ENCODE assay signal across 7 mouse cellular contexts in genomic region chr12:55229626-55230519, GRCm38 (mm10). TPM values are rescaled to one million over a fixed set of nuclear protein-coding genes. Genes with fewer than 3 reads are reported as not detected.
A peak's percentile ranks its signal among the peaks of the same experiment; 100 is the strongest.
DNase-seq lines count a peak whose midpoint lies in the region; ATAC-seq and TF ChIP-seq lines count a peak whose summit lies in the region.
"Not testable (repeated sequence)": the region's sequence is repeated elsewhere in the genome, so short reads cannot be mapped to it uniquely, and the experiment has no call there.

Gene Srp54c (plus strand): TSS chr12:55230168.

- TF ChIP-seq CTCF in bone marrow macrophage, adult 2 months (IDR thresholded peaks at IDR 0.05; ENCODE audit: low read depth, low read length); left cerebral cortex, adult 2 months (IDR thresholded peaks at IDR 0.05); liver, postnatal 0 days (IDR thresholded peaks at IDR 0.05; ENCODE audit: low read depth): not testable (repeated sequence)

- H3K4me2 ChIP-seq in forebrain, embryonic 13.5 days: peak within 1 kb of the TSS; percentile 46
- not testable (repeated sequence) for H3K4me2 ChIP-seq in hindbrain, embryonic 16.5 days (ENCODE audit: low read length); liver, postnatal 0 days (ENCODE audit: low read depth, low read length); myocyte (ENCODE audit: low read depth)

- H3K4me1 ChIP-seq in bone marrow macrophage, adult 2 months (ENCODE audit: control insufficient read depth, insufficient read depth, low read length); forebrain, embryonic 13.5 days; heart, embryonic 10.5 days; hindbrain, embryonic 16.5 days (ENCODE audit: control insufficient read depth, insufficient read depth, low read depth, low read length); liver, postnatal 0 days (ENCODE audit: insufficient read depth): not testable (repeated sequence)

- H3ac ChIP-seq in myocyte (ENCODE audit: control insufficient read depth, insufficient read length): not testable (repeated sequence)

- H3K4me3 ChIP-seq in bone marrow macrophage, adult 2 months (ENCODE audit: insufficient read depth, low read length): peak within 1 kb of the TSS; percentile 42
- H3K4me3 ChIP-seq in forebrain, embryonic 13.5 days: peak within 1 kb of the TSS; percentile 39
- peak within 1 kb of the TSS; percentile 46 for H3K4me3 ChIP-seq in heart, embryonic 10.5 days
- H3K4me3 ChIP-seq in hindbrain, embryonic 16.5 days (ENCODE audit: low read length): peak within 1 kb of the TSS; percentile 35
- peak within 1 kb of the TSS; percentile 39 for H3K4me3 ChIP-seq in left cerebral cortex, adult 2 months
- peak within 1 kb of the TSS; percentile 47 for H3K4me3 ChIP-seq in liver, postnatal 0 days (ENCODE audit: low read depth, low read length)
- peak within 1 kb of the TSS; percentile 23 for H3K4me3 ChIP-seq in myocyte

- 0 out of 2 replicates have a peak within 1 kb of the TSS, but pooled peaks have one; percentile 52 for H3K9ac ChIP-seq in forebrain, embryonic 13.5 days
- H3K9ac ChIP-seq in hindbrain, embryonic 16.5 days (ENCODE audit: low read depth, low read length); liver, postnatal 0 days (replicated peaks): not testable (repeated sequence)

- H3K79me2 ChIP-seq in myocyte (ENCODE audit: control insufficient read depth, insufficient read depth): not testable (repeated sequence)

- H3K9me3 ChIP-seq in forebrain, embryonic 13.5 days (replicated peaks); heart, embryonic 10.5 days; hindbrain, embryonic 16.5 days (ENCODE audit: control insufficient read depth, low read length); liver, postnatal 0 days (ENCODE audit: low read length): not testable (repeated sequence)

- not testable (repeated sequence) for H3K36me3 ChIP-seq in forebrain, embryonic 13.5 days (ENCODE audit: poor library complexity, severe bottlenecking); heart, embryonic 10.5 days; hindbrain, embryonic 16.5 days (ENCODE audit: control insufficient read depth, insufficient read depth, low read length); liver, postnatal 0 days (replicated peaks; ENCODE audit: insufficient read depth, low read length); myocyte (ENCODE audit: control insufficient read depth, insufficient read depth)

- peak; percentile 99 for ATAC-seq in forebrain, embryonic 13.5 days
- ATAC-seq in hindbrain, embryonic 16.5 days: peak; percentile 99
- ATAC-seq in liver, postnatal 0 days: peak; percentile 96

- intact Hi-C loops in left cerebral cortex, adult 2 months (cut with DNase I): not testable (repeated sequence)

- not testable (repeated sequence) for DNase-seq in heart, embryonic 10.5 days (ENCODE audit: low spot score); left cerebral cortex, adult 2 months (ENCODE audit: extremely low spot score in 1 of 2, low spot score in 2 of 2); liver, postnatal 0 days

- not testable (repeated sequence) for H3K27me3 ChIP-seq in forebrain, embryonic 13.5 days; heart, embryonic 10.5 days (ENCODE audit: insufficient read depth, poor library complexity, severe bottlenecking); hindbrain, embryonic 16.5 days (replicated peaks; ENCODE audit: control insufficient read depth, insufficient read depth, low read length); liver, postnatal 0 days (ENCODE audit: insufficient read depth, low read length); myocyte (ENCODE audit: control insufficient read depth, insufficient read depth, insufficient read length)

- no CpG with 5 or more reads among the region's 57 CpGs for WGBS in forebrain, embryonic 13.5 days
- no CpG with 5 or more reads among the region's 57 CpGs for WGBS in heart, embryonic 10.5 days
- no CpG with 5 or more reads among the region's 57 CpGs for WGBS in hindbrain, embryonic 16.5 days
- no CpG with 5 or more reads among the region's 57 CpGs for WGBS in liver, postnatal 0 days (ENCODE audit: insufficient replicate concordance)

- not testable (repeated sequence) for H3K27ac ChIP-seq in bone marrow macrophage, adult 2 months (ENCODE audit: insufficient read depth, low read depth, low read length); forebrain, embryonic 13.5 days; heart, embryonic 10.5 days; hindbrain, embryonic 16.5 days (ENCODE audit: low read depth, low read length); left cerebral cortex, adult 2 months
- H3K27ac ChIP-seq in liver, postnatal 0 days (ENCODE audit: low read depth): peak within 1 kb of the TSS; percentile 67; the same call in 1 of the 2 replicates

- TF ChIP-seq EP300 in liver, postnatal 0 days (IDR thresholded peaks at IDR 0.05; ENCODE audit: low read depth): not testable (repeated sequence)

- TF ChIP-seq POLR2A in bone marrow macrophage, adult 2 months (IDR thresholded peaks at IDR 0.05; ENCODE audit: borderline replicate concordance, low read depth, low read length); myocyte (IDR thresholded peaks at IDR 0.05; ENCODE audit: insufficient read length, low read depth): not testable (repeated sequence)

RNA-seq across cellular contexts. Expression of gene Srp54c, which starts in this region (rescaled TPM):
- polyA plus RNA-seq in bone marrow macrophage, adult 2 months (2012; ENCODE audit: insufficient read depth, insufficient read length, missing spikeins): 66.9 and 78.6 TPM in 2 replicates
- polyA plus RNA-seq in forebrain, embryonic 13.5 days (2015; fragmentation: Nextera tagmentation; extraction: Ambion mirVana): 72.0 and 81.4 TPM in 2 replicates
- 54.2 and 56.3 TPM in 2 replicates for polyA plus RNA-seq in heart, embryonic 10.5 days (2016; fragmentation: Nextera tagmentation; extraction: Ambion mirVana)
- 75.8 and 78.3 TPM in 2 replicates for polyA plus RNA-seq in hindbrain, embryonic 16.5 days (2015; fragmentation: Nextera tagmentation; extraction: Ambion mirVana)
- total RNA-seq in left cerebral cortex, adult 2 months (2021): 10 to 100 TPM; 31.4 to 36.8 TPM
- polyA plus RNA-seq in liver, postnatal 0 days (2015; fragmentation: Nextera tagmentation; extraction: Ambion mirVana): 30.3 and 30.4 TPM in 2 replicates
- 19.5 TPM for polyA plus RNA-seq in myocyte (2012; fragmentation: generic; extraction: Trizol)
